Mouse (Mus musculus): ENCODE data around the gene Olfr1085. TPM values are rescaled to one million over a fixed set of nuclear protein-coding genes. Genes with fewer than 3 reads are reported as not detected.
"Not testable (repeated sequence)": the region's sequence is repeated elsewhere in the genome, so short reads cannot be mapped to it uniquely, and the experiment has no call there.

Gene Olfr1085
- total RNA-seq (2021), result not detected
- long read RNA-seq, experiment 1, result 0 reads
- long read RNA-seq, experiment 2, result 0 reads

DNA sequence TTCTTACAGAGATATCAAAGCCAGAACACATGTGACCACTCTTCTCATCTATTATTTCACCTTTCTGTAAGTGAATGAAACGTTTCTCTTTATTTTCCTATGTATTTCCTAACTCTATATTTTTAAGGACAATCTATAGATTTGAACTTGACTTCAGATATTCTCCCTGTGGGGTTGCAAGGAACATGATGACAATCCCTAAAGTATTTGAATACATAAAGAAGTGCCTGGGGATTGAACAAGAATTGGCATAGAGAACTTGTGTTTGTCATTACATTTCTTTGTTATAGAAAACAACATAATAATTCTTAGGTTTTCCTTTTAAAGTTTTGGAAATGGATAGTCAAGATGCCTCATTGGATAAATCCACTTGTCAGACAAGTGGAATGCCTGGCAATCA is at the start of gene Olfr1085:
TSS of gene Olfr1085 (minus strand) at position 101 of the 400 bp plus-strand sequence.
- no peak for DNase-seq

DNA sequence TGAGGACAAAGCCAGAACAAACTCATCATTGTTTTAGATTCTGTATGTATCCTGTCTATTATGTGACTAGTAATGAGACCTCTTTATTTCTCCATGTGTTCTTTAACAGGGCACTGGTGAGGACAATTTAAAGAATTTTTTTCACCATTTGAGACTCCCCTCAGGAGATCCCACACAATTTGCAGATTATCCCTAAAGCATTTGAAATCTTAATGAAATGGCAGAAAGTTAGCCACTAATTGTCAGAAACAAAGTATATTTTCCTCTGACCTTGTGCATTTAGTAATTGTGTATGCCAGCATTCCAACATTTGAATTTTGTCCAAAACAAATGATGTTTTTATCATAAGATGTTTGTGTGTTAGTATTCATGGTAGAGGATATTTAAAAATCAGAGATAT is 36.5 kb upstream of the Olfr1085 start, which contains the start of gene Olfr1087:
TSS of gene Olfr1087 (minus strand) at position 101 of the 400 bp plus-strand sequence.
- DNase-seq, result no peak

DNA sequence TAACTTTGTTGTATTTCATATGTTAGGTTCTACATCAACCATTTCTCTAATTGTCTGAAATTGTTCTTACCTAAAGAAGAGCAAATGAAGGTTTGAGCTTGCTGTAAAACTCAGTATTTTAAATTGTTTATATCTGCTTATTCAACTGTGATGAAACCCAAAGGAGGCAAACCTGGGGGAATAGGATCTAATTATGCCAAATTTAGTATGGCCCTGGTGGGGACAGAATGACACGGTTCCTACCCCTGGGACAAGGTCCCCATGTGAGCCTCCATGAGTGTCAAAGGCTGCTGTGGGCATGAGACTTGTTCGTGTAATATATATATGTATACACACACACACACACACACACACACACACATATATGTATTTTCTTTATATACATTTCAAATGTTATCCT is 18.2 kb upstream of the Olfr1085 start, which contains the start of gene Olfr1086:
TSS of gene Olfr1086 (minus strand) at position 101 of the 400 bp plus-strand sequence.
- DNase-seq, result no peak

DNA sequence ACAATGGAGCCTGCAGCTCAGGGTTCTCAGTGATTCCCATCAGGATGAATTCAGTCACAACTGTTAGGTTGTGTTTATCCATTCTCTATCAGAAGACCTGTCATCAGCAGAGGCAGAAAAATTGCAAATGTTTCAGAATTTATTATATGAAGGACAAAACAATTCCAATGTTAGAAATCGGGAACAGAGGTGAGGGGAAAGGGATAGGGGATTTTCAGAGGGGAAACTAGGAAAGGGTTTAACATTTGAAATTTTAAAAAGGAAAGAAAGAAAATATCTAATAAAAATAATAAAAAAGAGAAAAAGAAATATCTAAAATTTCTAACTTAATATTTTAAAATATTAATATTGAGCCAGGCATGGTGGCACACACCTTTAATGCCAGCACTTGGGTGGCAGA is 22.2 kb downstream of the Olfr1085 start, which contains the start of gene Olfr1084:
TSS of gene Olfr1084 (minus strand) at position 101 of the 400 bp plus-strand sequence.
- not testable (repeated sequence) for DNase-seq

Other genes starting within 250 kb of the Olfr1085 start
- gene Olfr1061, start 248.0 kb downstream of the Olfr1085 start, total RNA-seq (2021), result not detected
- gene Olfr1062, start 235.3 kb downstream of the Olfr1085 start, total RNA-seq (2021), result not detected
- not detected for gene Olfr1065, start 211.4 kb downstream of the Olfr1085 start, total RNA-seq (2021)
- not detected for gene Olfr1066, start 205.8 kb downstream of the Olfr1085 start, total RNA-seq (2021)
- not detected for gene Olfr228, start 174.6 kb downstream of the Olfr1085 start, total RNA-seq (2021)
- gene Olfr1076, start 153.6 kb downstream of the Olfr1085 start, total RNA-seq (2021), result not detected
- not detected for gene Olfr1079, start 119.5 kb downstream of the Olfr1085 start, total RNA-seq (2021)
- gene Olfr1080, start 103.8 kb downstream of the Olfr1085 start, total RNA-seq (2021), result not detected
- not detected for gene Olfr1082, start 63.1 kb downstream of the Olfr1085 start, total RNA-seq (2021)
- not detected for gene Olfr1084, start 22.3 kb downstream of the Olfr1085 start, total RNA-seq (2021)
- gene Olfr1086, start 18.1 kb upstream of the Olfr1085 start, total RNA-seq (2021), result not detected
- not detected for gene Olfr1087, start 36.4 kb upstream of the Olfr1085 start, total RNA-seq (2021)
- not detected for gene Olfr1089, start 71.7 kb upstream of the Olfr1085 start, total RNA-seq (2021)
- gene Olfr1090, start 97.0 kb upstream of the Olfr1085 start, total RNA-seq (2021), result not detected
- gene Olfr1093, start 120.5 kb upstream of the Olfr1085 start, total RNA-seq (2021), result not detected
- gene Olfr141, start 148.0 kb upstream of the Olfr1085 start, total RNA-seq (2021), result not detected
- not detected for gene Olfr1094, start 162.6 kb upstream of the Olfr1085 start, total RNA-seq (2021)
- not detected for gene Olfr1095, start 189.7 kb upstream of the Olfr1085 start, total RNA-seq (2021)
- gene Gm13723, start 212.8 kb upstream of the Olfr1085 start, total RNA-seq (2021), result not detected
- gene Olfr1097, start 230.2 kb upstream of the Olfr1085 start, total RNA-seq (2021), result not detected